Mouse (Mus musculus): ENCODE measurements around the gene Lcn12. TPM values are rescaled to one million over a fixed set of nuclear protein-coding genes. Genes with fewer than 3 reads are reported as not detected.

The Lcn12 gene
- not detected in 2 replicates for polyA plus RNA-seq (2012; ENCODE audit: low replicate concordance)

DNA sequence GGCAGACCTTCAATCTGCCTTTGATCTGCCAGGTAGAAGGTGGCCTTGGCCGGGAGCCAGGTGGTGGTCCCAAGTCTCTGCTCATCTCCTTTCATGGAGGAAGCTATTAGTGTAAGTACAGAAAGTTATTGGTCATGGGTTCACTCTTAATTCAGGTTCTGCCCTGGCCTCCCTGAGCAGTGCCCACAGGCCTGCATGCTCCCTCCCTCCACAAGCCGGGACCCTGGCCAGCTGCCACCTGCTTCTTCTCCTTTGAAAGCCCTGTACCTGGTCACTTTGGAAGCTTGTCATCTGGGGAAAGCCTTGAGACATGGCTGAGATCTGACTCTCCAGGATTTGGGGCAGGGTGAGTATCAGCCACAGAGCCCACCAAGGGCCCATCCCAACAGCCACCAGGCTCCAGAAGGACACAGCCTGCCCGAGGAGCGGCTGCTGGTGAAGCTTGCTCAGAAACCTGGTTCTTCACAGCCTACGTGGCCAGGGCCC is at the start of gene Lcn12:
Gene Lcn12, minus strand, starts transcription at position 436 of the 486 bp plus-strand sequence.

DNA sequence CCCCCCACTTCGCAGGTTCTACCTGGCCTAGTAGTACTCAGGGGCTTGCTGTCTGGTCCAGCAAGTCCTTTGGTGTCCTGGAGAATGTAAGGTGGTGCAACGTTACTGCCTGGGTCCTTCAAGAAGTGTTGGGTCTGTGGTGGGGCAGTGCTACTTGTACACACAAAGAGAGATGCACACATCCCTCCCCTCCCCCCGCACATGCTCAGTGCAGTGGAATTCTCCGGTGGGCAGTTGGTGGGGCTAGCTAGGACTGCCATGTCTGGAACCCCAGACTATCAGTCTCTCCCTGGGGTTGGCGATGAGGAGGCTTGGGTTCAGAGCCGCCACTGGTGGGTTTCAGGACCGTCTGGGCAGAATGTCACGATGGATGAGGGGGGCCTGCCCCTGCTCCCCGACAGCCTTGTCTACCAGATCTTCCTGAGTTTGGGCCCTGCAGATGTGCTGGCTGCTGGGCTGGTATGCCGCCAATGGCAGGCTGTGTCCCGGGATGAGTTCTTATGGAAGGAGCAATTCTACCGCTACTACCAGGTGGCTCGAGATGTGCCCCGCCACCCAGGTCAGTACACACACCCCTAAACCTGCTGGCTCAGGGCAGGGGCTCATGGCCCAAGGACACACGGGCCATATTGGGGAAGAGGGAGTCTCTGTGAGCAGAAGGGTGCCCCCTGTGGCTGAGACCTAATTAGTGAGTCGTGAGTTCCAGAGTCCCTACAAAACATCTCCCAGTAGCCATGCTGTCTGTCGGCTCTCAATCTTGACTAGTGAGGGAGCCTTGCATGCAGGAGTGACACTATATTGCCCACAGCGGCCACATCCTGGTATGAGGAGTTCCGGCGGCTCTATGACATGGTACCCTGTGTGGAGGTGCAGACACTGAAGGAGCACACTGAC is 8.1 kb upstream of the Lcn12 start, which contains the start of gene C8g:
Gene C8g, minus strand, starts transcription at position 127 of the 894 bp plus-strand sequence.

DNA sequence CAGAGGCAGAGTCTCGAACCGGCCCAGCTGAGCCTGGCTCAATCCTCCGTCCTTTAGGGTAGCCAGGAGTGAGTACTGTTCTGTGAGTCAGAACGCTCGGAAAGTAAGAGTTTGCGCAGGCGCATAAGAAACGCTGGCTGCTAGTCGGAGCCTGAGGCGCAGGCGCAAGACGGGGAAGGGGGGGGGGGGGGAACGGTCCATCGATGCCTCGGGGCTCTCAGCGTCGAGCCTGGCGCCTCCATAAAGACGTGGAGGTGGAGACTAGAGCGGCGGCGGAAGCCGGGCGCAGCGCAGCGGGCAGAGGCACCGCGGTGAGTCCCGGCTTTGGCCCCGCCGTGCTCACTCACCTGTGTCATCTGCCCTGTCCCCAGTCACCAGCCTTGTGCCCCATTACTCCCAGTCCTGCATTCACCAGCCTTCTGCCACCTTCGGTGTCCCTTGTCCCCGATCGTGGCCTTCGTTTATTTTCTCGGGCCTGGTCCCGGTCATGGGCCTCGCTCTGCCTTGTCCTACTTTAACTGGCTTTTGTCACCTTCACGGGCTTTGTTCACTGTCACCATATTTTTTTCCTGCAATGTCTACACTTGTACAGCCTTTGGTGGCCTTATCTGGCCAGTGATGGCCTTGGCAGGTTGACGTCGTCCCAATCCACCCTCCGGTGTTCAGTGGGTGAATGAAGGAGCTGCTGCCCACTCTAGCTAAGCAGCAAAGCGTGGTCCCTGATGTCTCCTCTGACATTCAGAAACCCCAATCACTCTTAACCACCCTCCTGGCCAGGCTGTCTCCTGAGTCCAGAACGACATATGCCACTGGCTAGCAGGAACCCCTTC is 7.1 kb upstream of the Lcn12 start, which contains the start of gene Fbxw5:
Gene Fbxw5, plus strand, starts transcription at position 175 of the 830 bp plus-strand sequence.

DNA sequence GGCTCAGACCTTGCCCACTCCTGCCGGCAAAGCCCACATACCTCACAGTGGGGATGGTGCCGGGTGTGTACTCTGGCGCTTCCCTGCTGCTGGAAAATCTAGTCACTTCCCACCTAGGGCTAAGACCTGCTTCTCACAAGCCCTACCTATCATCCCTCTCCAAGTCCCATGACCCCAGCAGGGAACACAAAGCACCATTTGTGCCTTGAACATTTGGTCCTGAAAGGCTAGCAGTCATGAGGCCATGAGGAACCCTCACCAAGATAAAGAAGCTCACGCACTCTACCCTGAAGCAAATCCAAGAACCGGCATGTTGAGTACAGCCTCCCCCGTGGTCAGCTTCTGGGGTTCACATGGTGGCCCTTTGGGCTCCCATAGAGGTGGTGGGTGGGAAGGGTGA is 23.7 kb downstream of the Lcn12 start, which contains the start of gene Ptgds:
Gene Ptgds, minus strand, starts transcription at position 78 of the 400 bp plus-strand sequence.

DNA sequence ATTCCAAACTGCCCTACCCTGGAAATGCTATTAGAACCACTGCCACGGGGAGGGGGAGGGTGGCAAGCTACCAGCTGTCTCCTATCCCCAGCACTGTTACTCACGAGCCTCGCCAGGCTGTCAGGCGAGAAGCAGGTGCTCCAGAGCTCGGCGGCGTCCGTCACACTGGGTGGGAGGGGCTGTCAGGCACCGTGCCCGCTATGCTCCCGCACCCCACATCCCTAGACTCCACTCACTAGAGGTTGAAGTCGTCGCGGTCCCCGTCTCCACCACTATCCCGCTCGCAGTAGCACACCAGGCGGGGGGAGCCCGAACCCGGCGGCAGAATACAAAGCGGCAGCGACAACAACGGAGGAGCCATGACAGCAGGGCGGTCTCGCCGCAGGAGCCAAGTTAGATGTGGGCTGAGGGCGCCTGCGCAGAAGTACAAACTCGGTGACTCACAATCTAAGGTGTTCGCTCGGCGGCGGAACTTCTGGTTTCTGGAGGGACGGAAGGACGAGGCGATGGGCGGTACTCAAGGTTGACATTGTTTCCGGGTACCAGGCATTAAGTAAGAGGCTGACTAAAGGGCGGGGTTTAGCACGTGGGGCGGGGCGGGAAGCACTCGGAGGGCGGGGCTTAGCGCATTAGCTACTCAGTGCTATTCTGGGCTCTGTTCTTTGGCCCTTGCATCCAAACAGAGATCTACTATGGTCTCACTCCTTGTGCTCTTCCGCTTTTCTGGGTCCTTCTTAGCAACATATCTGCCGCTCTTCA is 33.0 kb downstream of the Lcn12 start, which contains the start of gene Paxx:
Gene Paxx, minus strand, starts transcription at position 544 of the 759 bp plus-strand sequence.

DNA sequence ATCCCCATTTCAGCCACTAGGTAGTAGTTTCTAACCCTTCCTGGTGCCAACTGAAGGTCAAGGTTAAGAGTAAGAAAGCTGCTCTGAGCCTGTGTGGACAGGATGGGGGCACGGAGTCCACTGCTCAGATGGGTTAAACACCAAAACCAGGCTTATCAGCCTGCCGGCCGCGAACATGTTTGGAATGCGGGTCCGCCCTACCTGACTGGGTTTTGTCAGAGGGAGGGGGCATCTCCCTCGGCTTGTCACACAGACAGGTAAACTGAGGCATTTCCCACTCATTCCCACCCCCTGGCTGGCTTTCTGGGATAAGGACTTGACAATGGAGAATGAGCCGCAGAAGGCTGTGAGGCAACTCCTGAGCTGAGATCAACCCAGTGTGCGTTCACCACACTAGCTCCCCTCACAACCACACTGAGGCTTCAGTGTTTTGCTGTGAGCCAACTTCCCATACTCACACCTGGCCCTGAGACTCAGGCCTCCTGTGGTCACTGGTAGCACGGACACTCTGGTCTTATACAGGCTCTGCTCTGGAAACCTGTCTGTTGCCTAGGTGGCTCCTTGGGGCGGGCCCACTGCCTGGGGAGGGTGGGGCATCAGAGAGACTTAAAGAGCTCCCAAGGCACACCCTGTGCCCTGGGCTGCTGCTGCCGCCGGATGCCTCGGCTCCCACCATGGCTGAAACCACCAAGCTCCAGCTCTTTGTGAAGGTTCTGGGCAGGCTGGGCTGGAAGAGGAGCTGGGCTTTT is 37.3 kb downstream of the Lcn12 start, which contains the start of gene Clic3:
Gene Clic3, plus strand, starts transcription at position 634 of the 749 bp plus-strand sequence.

Other genes starting within 250 kb of the Lcn12 start
- gene AL732309.1, start 247.0 kb downstream of the Lcn12 start, polyA plus RNA-seq (2012; ENCODE audit: low replicate concordance): 2.6 and 4.1 TPM in 2 replicates
- 12.0 and 24.1 TPM in 2 replicates for gene Tmem203, start 238.5 kb downstream of the Lcn12 start, polyA plus RNA-seq (2012; ENCODE audit: low replicate concordance)
- 25.3 and 55.9 TPM in 2 replicates for gene Tprn, start 231.3 kb downstream of the Lcn12 start, polyA plus RNA-seq (2012; ENCODE audit: low replicate concordance)
- 76.2 and 82.8 TPM in 2 replicates for gene Ssna1, start 221.5 kb downstream of the Lcn12 start, polyA plus RNA-seq (2012; ENCODE audit: low replicate concordance)
- gene Anapc2, start 221.4 kb downstream of the Lcn12 start, polyA plus RNA-seq (2012; ENCODE audit: low replicate concordance): 19.8 and 24.6 TPM in 2 replicates
- not detected in 2 replicates for gene Tmem210, start 205.8 kb downstream of the Lcn12 start, polyA plus RNA-seq (2012; ENCODE audit: low replicate concordance)
- gene Lrrc26, start 204.0 kb downstream of the Lcn12 start, polyA plus RNA-seq (2012; ENCODE audit: low replicate concordance): not detected in 2 replicates
- gene Grin1, start 174.7 kb downstream of the Lcn12 start, polyA plus RNA-seq (2012; ENCODE audit: low replicate concordance): 0.03 TPM in 2 replicates
- gene Man1b1, start 161.6 kb downstream of the Lcn12 start, polyA plus RNA-seq (2012; ENCODE audit: low replicate concordance): 24.2 and 25.3 TPM in 2 replicates
- 6.8 and 11.7 TPM in 2 replicates for gene Dpp7, start 137.6 kb downstream of the Lcn12 start, polyA plus RNA-seq (2012; ENCODE audit: low replicate concordance)
- 20.6 and 22.9 TPM in 2 replicates for gene Uap1l1, start 128.2 kb downstream of the Lcn12 start, polyA plus RNA-seq (2012; ENCODE audit: low replicate concordance)
- gene Sapcd2, start 121.6 kb downstream of the Lcn12 start, polyA plus RNA-seq (2012; ENCODE audit: low replicate concordance): 6.3 and 11.6 TPM in 2 replicates
- gene Entpd2, start 98.0 kb downstream of the Lcn12 start, polyA plus RNA-seq (2012; ENCODE audit: low replicate concordance): 0.10 TPM in 1 of 2 replicates, not detected in the other
- gene Npdc1, start 94.6 kb downstream of the Lcn12 start, polyA plus RNA-seq (2012; ENCODE audit: low replicate concordance): 3.8 and 4.4 TPM in 2 replicates
- 4.5 and 10.9 TPM in 2 replicates for gene Fut7, start 70.6 kb downstream of the Lcn12 start, polyA plus RNA-seq (2012; ENCODE audit: low replicate concordance)
- 32.3 and 48.6 TPM in 2 replicates for gene Abca2, start 65.2 kb downstream of the Lcn12 start, polyA plus RNA-seq (2012; ENCODE audit: low replicate concordance)
- gene Clic3, start 37.1 kb downstream of the Lcn12 start, polyA plus RNA-seq (2012; ENCODE audit: low replicate concordance): not detected in 2 replicates
- gene Paxx, start 32.8 kb downstream of the Lcn12 start, polyA plus RNA-seq (2012; ENCODE audit: low replicate concordance): 82.6 and 103 TPM in 2 replicates
- not detected in 2 replicates for gene Ptgds, start 23.9 kb downstream of the Lcn12 start, polyA plus RNA-seq (2012; ENCODE audit: low replicate concordance)
- 16.5 and 48.8 TPM in 2 replicates for gene Fbxw5, start 6.8 kb upstream of the Lcn12 start, polyA plus RNA-seq (2012; ENCODE audit: low replicate concordance)
- 0.27 TPM in 1 of 2 replicates, not detected in the other for gene C8g, start 7.8 kb upstream of the Lcn12 start, polyA plus RNA-seq (2012; ENCODE audit: low replicate concordance)
- gene Traf2, start 53.0 kb upstream of the Lcn12 start, polyA plus RNA-seq (2012; ENCODE audit: low replicate concordance): 6.4 and 20.6 TPM in 2 replicates
- gene Edf1, start 63.9 kb upstream of the Lcn12 start, polyA plus RNA-seq (2012; ENCODE audit: low replicate concordance): 403 and 822 TPM in 2 replicates
- 1.7 and 1.9 TPM in 2 replicates for gene Mamdc4, start 80.9 kb upstream of the Lcn12 start, polyA plus RNA-seq (2012; ENCODE audit: low replicate concordance)
- 2.9 and 5.8 TPM in 2 replicates for gene Phpt1, start 81.3 kb upstream of the Lcn12 start, polyA plus RNA-seq (2012; ENCODE audit: low replicate concordance)
- 8.1 and 18.3 TPM in 2 replicates for gene Ajm1, start 87.8 kb upstream of the Lcn12 start, polyA plus RNA-seq (2012; ENCODE audit: low replicate concordance)
- 48.7 and 55.1 TPM in 2 replicates for gene Rabl6, start 114.6 kb upstream of the Lcn12 start, polyA plus RNA-seq (2012; ENCODE audit: low replicate concordance)
- gene Ccdc183, start 123.8 kb upstream of the Lcn12 start, polyA plus RNA-seq (2012; ENCODE audit: low replicate concordance): not detected in 2 replicates
- 10.0 and 19.9 TPM in 2 replicates for gene Tmem141, start 128.1 kb upstream of the Lcn12 start, polyA plus RNA-seq (2012; ENCODE audit: low replicate concordance)
- 145 and 166 TPM in 2 replicates for gene Fcna, start 134.1 kb upstream of the Lcn12 start, polyA plus RNA-seq (2012; ENCODE audit: low replicate concordance)
- not detected in 2 replicates for gene Lcn8, start 159.2 kb upstream of the Lcn12 start, polyA plus RNA-seq (2012; ENCODE audit: low replicate concordance)
- not detected in 2 replicates for gene Lcn5, start 164.0 kb upstream of the Lcn12 start, polyA plus RNA-seq (2012; ENCODE audit: low replicate concordance)
- gene Lcn6, start 182.9 kb upstream of the Lcn12 start, polyA plus RNA-seq (2012; ENCODE audit: low replicate concordance): not detected in 2 replicates
- gene Lcn10, start 188.8 kb upstream of the Lcn12 start, polyA plus RNA-seq (2012; ENCODE audit: low replicate concordance): not detected in 2 replicates
- not detected in 2 replicates for gene Obp2a, start 206.1 kb upstream of the Lcn12 start, polyA plus RNA-seq (2012; ENCODE audit: low replicate concordance)
- 189 and 405 TPM in 2 replicates for gene Bmyc, start 212.8 kb upstream of the Lcn12 start, polyA plus RNA-seq (2012; ENCODE audit: low replicate concordance)
- gene Obp2b, start 243.1 kb upstream of the Lcn12 start, polyA plus RNA-seq (2012; ENCODE audit: low replicate concordance): not detected in 2 replicates

All from hematopoietic multipotent progenitor cell, adult 10-12 weeks (in vitro differentiated cells).